Comparison of ENCODE assay signal across 14 mouse cellular contexts in the genomic region with DNA sequence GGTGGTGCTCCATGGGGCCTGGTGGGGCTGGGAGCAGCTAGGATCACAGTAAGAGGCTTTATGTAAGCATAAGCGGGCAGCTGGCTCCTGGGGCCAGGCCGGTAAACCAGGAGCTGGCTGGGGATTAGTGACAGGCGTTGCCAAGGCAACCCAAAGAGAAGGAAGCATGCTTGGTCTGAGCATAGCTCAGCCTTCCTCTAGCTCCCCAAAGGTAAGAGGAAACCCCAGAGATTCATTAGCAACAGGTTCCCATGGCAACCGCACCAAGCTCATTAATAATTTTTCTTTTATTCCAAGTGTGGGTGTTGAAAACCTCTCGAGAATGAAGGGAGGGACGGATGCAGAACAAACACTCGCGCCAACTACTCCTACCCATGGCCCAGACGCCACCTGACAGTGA. TPM values are rescaled to one million over a fixed set of nuclear protein-coding genes. Genes with fewer than 3 reads are reported as not detected.
DNase-seq lines count a peak whose midpoint lies in the region; ATAC-seq and TF ChIP-seq lines count a peak whose summit lies in the region.
"Had no signal": no experiment of that assay in that cellular context is flagged by ENCODE, and none has a peak within 500 bp of the region (broad histone marks: within the 10 kb centered on the region; RNA-seq: fewer than 3 reads in every experiment).

No protein-coding gene starts in this region.

- H3K4me2 ChIP-seq in lung, postnatal 0 days (replicated peaks; ENCODE audit: low read depth, low read length) = no peak overlapping the region
- peak overlapping the region; percentile 25; the same call in 1 of the 2 replicates for H3K4me2 ChIP-seq in forebrain, embryonic 12.5 days
- no peak overlapping the region for H3K4me2 ChIP-seq in liver, postnatal 0 days (ENCODE audit: low read depth, low read length)
- no peak overlapping the region for H3K4me2 ChIP-seq in liver, embryonic 12.5 days
- H3K4me2 ChIP-seq: heart, embryonic 15.5 days had no signal

- no peak overlapping the region for H3K9ac ChIP-seq in lung, postnatal 0 days (replicated peaks; ENCODE audit: low read depth)
- H3K9ac ChIP-seq in forebrain, embryonic 12.5 days = no peak overlapping the region
- H3K9ac ChIP-seq in liver, postnatal 0 days (replicated peaks) = no peak overlapping the region
- no peak overlapping the region for H3K9ac ChIP-seq in liver, embryonic 12.5 days
- H3K9ac ChIP-seq: heart, embryonic 15.5 days had no signal

- H3K36me3 ChIP-seq in lung, postnatal 0 days (ENCODE audit: insufficient read depth, low read length) = no peaks in the 10 kb centered on the region
- H3K36me3 ChIP-seq in forebrain, embryonic 12.5 days (replicated peaks) = no peaks in the 10 kb centered on the region
- peaks cover 6% of the 10 kb centered on the region; the same call in 1 of the 2 replicates for H3K36me3 ChIP-seq in limb, embryonic 10.5 days
- H3K36me3 ChIP-seq in liver, postnatal 0 days (replicated peaks; ENCODE audit: insufficient read depth, low read length) = no peaks in the 10 kb centered on the region
- no peaks in the 10 kb centered on the region for H3K36me3 ChIP-seq in liver, embryonic 12.5 days
- H3K36me3 ChIP-seq: heart, embryonic 15.5 days had no signal

- H3K9me3 ChIP-seq in lung, postnatal 0 days (ENCODE audit: low read length) = no peaks in the 10 kb centered on the region
- H3K9me3 ChIP-seq in forebrain, embryonic 12.5 days = no peaks in the 10 kb centered on the region
- H3K9me3 ChIP-seq in limb, embryonic 10.5 days (replicated peaks) = no peaks in the 10 kb centered on the region
- no peaks in the 10 kb centered on the region for H3K9me3 ChIP-seq in liver, postnatal 0 days (ENCODE audit: low read length)
- H3K9me3 ChIP-seq in liver, embryonic 12.5 days (replicated peaks) = no peaks in the 10 kb centered on the region
- H3K9me3 ChIP-seq: heart, embryonic 15.5 days had no signal

- no peak for TF ChIP-seq CTCF in lung, postnatal 0 days (IDR thresholded peaks at IDR 0.05)
- TF ChIP-seq CTCF in liver, postnatal 0 days (IDR thresholded peaks at IDR 0.05; ENCODE audit: low read depth) = no peak

- no peak overlapping the region for H3K4me3 ChIP-seq in lung, postnatal 0 days (ENCODE audit: low read depth, low read length)
- H3K4me3 ChIP-seq in forebrain, embryonic 12.5 days (replicated peaks) = no peak overlapping the region
- peak overlapping the region; percentile 19; the same call in 1 of the 2 replicates for H3K4me3 ChIP-seq in limb, embryonic 10.5 days
- H3K4me3 ChIP-seq in liver, postnatal 0 days (ENCODE audit: low read depth, low read length) = no peak overlapping the region
- no peak overlapping the region for H3K4me3 ChIP-seq in liver, embryonic 12.5 days
- H3K4me3 ChIP-seq: heart, embryonic 15.5 days had no signal

- no peaks in the 10 kb centered on the region for H3K4me1 ChIP-seq in lung, postnatal 0 days (ENCODE audit: insufficient read depth, low read depth, low read length)
- H3K4me1 ChIP-seq in forebrain, embryonic 12.5 days = peaks cover 70% of the 10 kb centered on the region
- peaks cover 74% of the 10 kb centered on the region for H3K4me1 ChIP-seq in limb, embryonic 10.5 days
- H3K4me1 ChIP-seq in liver, postnatal 0 days (ENCODE audit: insufficient read depth) = peaks cover 3% of the 10 kb centered on the region; the same call in 1 of the 2 replicates
- peaks cover 25% of the 10 kb centered on the region for H3K4me1 ChIP-seq in liver, embryonic 12.5 days

- DNase-seq in lung, postnatal 0 days (ENCODE audit: low spot score) = peak; percentile 9
- no peak for DNase-seq in lung, postnatal 36 days
- DNase-seq in limb, embryonic 10.5 days (ENCODE audit: low spot score) = peak; percentile 54
- DNase-seq in retina, embryonic 14.5 days (ENCODE audit: low spot score) = peak; percentile 69
- no peak for DNase-seq in liver, postnatal 0 days
- DNase-seq: cerebellum, adult 2 months had no signal

- no peak overlapping the region for H3K27ac ChIP-seq in lung, postnatal 0 days (ENCODE audit: low read length)
- peak overlapping the region; percentile 82 for H3K27ac ChIP-seq in forebrain, embryonic 12.5 days
- H3K27ac ChIP-seq in limb, embryonic 10.5 days = peak overlapping the region; percentile 74
- no peak overlapping the region for H3K27ac ChIP-seq in liver, postnatal 0 days (ENCODE audit: low read depth)
- H3K27ac ChIP-seq in liver, embryonic 12.5 days = no peak overlapping the region
- H3K27ac ChIP-seq: heart, embryonic 15.5 days; macrophage; stomach, postnatal 0 days had no signal

- no peaks in the 10 kb centered on the region for H3K27me3 ChIP-seq in lung, postnatal 0 days (replicated peaks; ENCODE audit: insufficient read depth, low read length)
- H3K27me3 ChIP-seq in forebrain, embryonic 12.5 days = peaks cover 13% of the 10 kb centered on the region
- H3K27me3 ChIP-seq in limb, embryonic 10.5 days (ENCODE audit: low read depth, poor library complexity, severe bottlenecking) = no peaks in the 10 kb centered on the region
- H3K27me3 ChIP-seq in liver, postnatal 0 days (ENCODE audit: insufficient read depth, low read length) = no peaks in the 10 kb centered on the region
- H3K27me3 ChIP-seq in liver, embryonic 12.5 days (replicated peaks) = 0 out of 2 replicates have a peak, but pooled peaks cover 8% of the 10 kb centered on the region
- H3K27me3 ChIP-seq: heart, embryonic 15.5 days had no signal

- 24% methylated on average over 9 of the region's 9 CpGs for WGBS in lung, postnatal 0 days
- 10% methylated on average over 9 of the region's 9 CpGs for WGBS in forebrain, embryonic 12.5 days
- WGBS in limb, embryonic 10.5 days = 45% methylated on average over 9 of the region's 9 CpGs
- 54% methylated on average over 9 of the region's 9 CpGs for WGBS in liver, postnatal 0 days (ENCODE audit: insufficient replicate concordance)
- 39% methylated on average over 9 of the region's 9 CpGs for WGBS in liver, embryonic 12.5 days (ENCODE audit: insufficient replicate concordance)

- peak; percentile 26; the same call in 1 of the 2 replicates for ATAC-seq in lung, postnatal 0 days
- ATAC-seq in forebrain, embryonic 12.5 days (ENCODE audit: low FRiP score) = peak; percentile 74; the same call in 1 of the 2 replicates
- ATAC-seq in liver, postnatal 0 days = no peak
- no peak for ATAC-seq in monocyte, adult 5-6 weeks (replicated peaks; ENCODE audit: insufficient number of reproducible peaks, low FRiP score, low TSS enrichment, poor library complexity, severe bottlenecking)
- ATAC-seq in liver, embryonic 12.5 days = no peak

- TF ChIP-seq EP300 in lung, postnatal 0 days (IDR thresholded peaks at IDR 0.05) = no peak
- no peak for TF ChIP-seq EP300 in liver, postnatal 0 days (IDR thresholded peaks at IDR 0.05; ENCODE audit: low read depth)

RNA-seq across cellular contexts. Expression of a gene that starts 14.7 kb away (rescaled TPM):
- polyA plus RNA-seq in lung, postnatal 0 days (2015; fragmentation: Nextera tagmentation; extraction: Ambion mirVana) = 0.42 and 0.55 TPM in 2 replicates
- 7.8 and 7.9 TPM in 2 replicates for polyA plus RNA-seq in forebrain, embryonic 12.5 days (2016; fragmentation: Nextera tagmentation; extraction: Ambion mirVana)
- polyA plus RNA-seq in limb, embryonic 10.5 days (2016; fragmentation: Nextera tagmentation; extraction: Ambion mirVana) = 1.8 and 3.2 TPM in 2 replicates
- 0.15 and 0.17 TPM in 2 replicates for polyA plus RNA-seq in liver, postnatal 0 days (2015; fragmentation: Nextera tagmentation; extraction: Ambion mirVana)
- 0.48 to 0.97 TPM in 2 of 3 replicates, not detected in the other for total RNA-seq in monocyte, adult 5-6 weeks (2017)
- 1.2 and 1.6 TPM in 2 replicates for polyA plus RNA-seq in liver, embryonic 12.5 days (2016; fragmentation: Nextera tagmentation; extraction: Ambion mirVana)
- polyA plus RNA-seq: macrophage had no signal

RNA-seq across cellular contexts. Expression of a gene that starts 35.5 kb away (rescaled TPM):
- 10.3 and 11.7 TPM in 2 replicates for polyA plus RNA-seq in lung, postnatal 0 days (2015; fragmentation: Nextera tagmentation; extraction: Ambion mirVana)
- 0.19 and 0.31 TPM in 2 replicates for polyA plus RNA-seq in forebrain, embryonic 12.5 days (2016; fragmentation: Nextera tagmentation; extraction: Ambion mirVana)
- not detected in 2 replicates for polyA plus RNA-seq in limb, embryonic 10.5 days (2016; fragmentation: Nextera tagmentation; extraction: Ambion mirVana)
- 0.07 and 0.15 TPM in 2 replicates for polyA plus RNA-seq in liver, postnatal 0 days (2015; fragmentation: Nextera tagmentation; extraction: Ambion mirVana)
- not detected in 3 replicates for total RNA-seq in monocyte, adult 5-6 weeks (2017)
- not detected in 2 replicates for polyA plus RNA-seq in liver, embryonic 12.5 days (2016; fragmentation: Nextera tagmentation; extraction: Ambion mirVana)
- total RNA-seq: CH12.LX had no signal
- polyA plus RNA-seq: kidney, embryonic 16.5 days; macrophage had no signal

RNA-seq across cellular contexts. Expression of a gene that starts 49.9 kb away (rescaled TPM):
- 0.17 and 0.18 TPM in 2 replicates for polyA plus RNA-seq in lung, postnatal 0 days (2015; fragmentation: Nextera tagmentation; extraction: Ambion mirVana)
- 0.29 and 0.45 TPM in 2 replicates for polyA plus RNA-seq in forebrain, embryonic 12.5 days (2016; fragmentation: Nextera tagmentation; extraction: Ambion mirVana)
- polyA plus RNA-seq in limb, embryonic 10.5 days (2016; fragmentation: Nextera tagmentation; extraction: Ambion mirVana) = not detected in 2 replicates
- 0.21 TPM in 1 of 2 replicates, not detected in the other for polyA plus RNA-seq in liver, postnatal 0 days (2015; fragmentation: Nextera tagmentation; extraction: Ambion mirVana)
- not detected in 3 replicates for total RNA-seq in monocyte, adult 5-6 weeks (2017)
- polyA plus RNA-seq in liver, embryonic 12.5 days (2016; fragmentation: Nextera tagmentation; extraction: Ambion mirVana) = 0.42 and 0.69 TPM in 2 replicates
- total RNA-seq: CH12.LX had no signal
- polyA plus RNA-seq: cerebellum, adult 2 months; macrophage had no signal

RNA-seq across cellular contexts. Expression of a gene that starts 52.8 kb away (rescaled TPM):
- 11.4 and 15.3 TPM in 2 replicates for polyA plus RNA-seq in lung, postnatal 0 days (2015; fragmentation: Nextera tagmentation; extraction: Ambion mirVana)
- polyA plus RNA-seq in forebrain, embryonic 12.5 days (2016; fragmentation: Nextera tagmentation; extraction: Ambion mirVana) = not detected in 2 replicates
- polyA plus RNA-seq in limb, embryonic 10.5 days (2016; fragmentation: Nextera tagmentation; extraction: Ambion mirVana) = not detected in 2 replicates
- 0.75 and 1.6 TPM in 2 replicates for polyA plus RNA-seq in liver, postnatal 0 days (2015; fragmentation: Nextera tagmentation; extraction: Ambion mirVana)
- not detected in 3 replicates for total RNA-seq in monocyte, adult 5-6 weeks (2017)
- polyA plus RNA-seq in liver, embryonic 12.5 days (2016; fragmentation: Nextera tagmentation; extraction: Ambion mirVana) = 0.29 TPM in 1 of 2 replicates, not detected in the other
- total RNA-seq: CH12.LX had no signal
- polyA plus RNA-seq: cerebellum, adult 2 months; macrophage had no signal

Comparison
In these comparisons a context has a peak if more than half of its experiments do, and no peak if none do; other contexts are left out.
1. DNase-seq: peak in lung, postnatal 0 days (single experiment), limb, embryonic 10.5 days (single experiment) and retina, embryonic 14.5 days (single experiment); none in lung, postnatal 36 days (single experiment) and liver, postnatal 0 days (single experiment).
2. ATAC-seq: peak in lung, postnatal 0 days (single experiment) and forebrain, embryonic 12.5 days (single experiment); none in liver, postnatal 0 days (single experiment), monocyte, adult 5-6 weeks (single experiment) and liver, embryonic 12.5 days (single experiment).
3. H3K27ac ChIP-seq: peak in forebrain, embryonic 12.5 days (single experiment) and limb, embryonic 10.5 days (single experiment); none in lung, postnatal 0 days (single experiment), liver, postnatal 0 days (single experiment) and liver, embryonic 12.5 days (single experiment).